Mouse (Mus musculus) erythroblast, embryonic 14.5 days (primary cell): ENCODE data around the gene Arl11.

Source experiments
- GATA1 ChIP-seq: IDR thresholded peaks from 2 replicates; pipeline ENCODE4 v1.6.1; 2012; ENCODE audit warnings: low read length, inconsistent platforms, mixed read lengths
- TAL1 ChIP-seq: IDR thresholded peaks from 3 replicates; pipeline ENCODE4 v1.6.1; 2012; ENCODE audit warnings: low read length, inconsistent platforms, mixed read lengths

- TF ChIP-seq GATA1 (no peak), TAL1 (no peak)
Measured at GRCm38 (mm10) chr14:61321200-61321599, 11.6 kb downstream of the Arl11 start.
